Mouse (Mus musculus) cerebellum, adult 9-11 months (tissue): ENCODE measurements around the gene Sh3rf1.

ENCODE experiments used
- DNase-seq: peaks from one replicate; pipeline ENCODE4 v3.0.0; 2022

Sh3rf1 gene

GRCm38 (mm10) chr8:61288676-61289075 is 65.0 kb downstream of the Sh3rf1 start:
- no peak for DNase-seq

GRCm38 (mm10) chr8:61295040-61295439 is 71.4 kb downstream of the Sh3rf1 start:
- no peak for DNase-seq

- no peak for DNase-seq
These were observed 71.8 kb downstream of the Sh3rf1 start for GRCm38 (mm10) chr8:61295441-61295840.

GRCm38 (mm10) chr8:61298828-61299227 is 75.2 kb downstream of the Sh3rf1 start:
- no peak for DNase-seq

- DNase-seq = no peak
These were observed 77.8 kb downstream of the Sh3rf1 start for GRCm38 (mm10) chr8:61301298-61302028.

- no peak for DNase-seq
These were observed 78.3 kb downstream of the Sh3rf1 start for GRCm38 (mm10) chr8:61302029-61302368.

- DNase-seq = no peak
These were observed 81.9 kb downstream of the Sh3rf1 start for GRCm38 (mm10) chr8:61305451-61306070.

GRCm38 (mm10) chr8:61306501-61307112 is 82.9 kb downstream of the Sh3rf1 start:
- no peak for DNase-seq

- no peak for DNase-seq
These were observed 85.2 kb downstream of the Sh3rf1 start for GRCm38 (mm10) chr8:61308896-61309295.

GRCm38 (mm10) chr8:61309530-61310402 is 86.1 kb downstream of the Sh3rf1 start:
- no peak for DNase-seq

- no peak for DNase-seq
These were observed 86.8 kb downstream of the Sh3rf1 start for GRCm38 (mm10) chr8:61310403-61310871.

GRCm38 (mm10) chr8:61313016-61313415 is 89.3 kb downstream of the Sh3rf1 start:
- no peak for DNase-seq

GRCm38 (mm10) chr8:61316012-61316767 is 92.5 kb downstream of the Sh3rf1 start:
- DNase-seq = no peak

- DNase-seq = no peak
These were observed 93.3 kb downstream of the Sh3rf1 start for GRCm38 (mm10) chr8:61316813-61317534.

GRCm38 (mm10) chr8:61317535-61318136 is 94.0 kb downstream of the Sh3rf1 start:
- no peak for DNase-seq

- DNase-seq = no peak
These were observed 97.5 kb downstream of the Sh3rf1 start for GRCm38 (mm10) chr8:61321216-61321615.

GRCm38 (mm10) chr8:61321780-61322179 is 98.1 kb downstream of the Sh3rf1 start:
- no peak for DNase-seq

GRCm38 (mm10) chr8:61322462-61322861 is 98.8 kb downstream of the Sh3rf1 start:
- DNase-seq = no peak

GRCm38 (mm10) chr8:61324363-61324914 is 100.8 kb downstream of the Sh3rf1 start:
- DNase-seq = no peak

- no peak for DNase-seq
These were observed 101.5 kb downstream of the Sh3rf1 start for GRCm38 (mm10) chr8:61325014-61325715.
